Mouse (Mus musculus) stomach, embryonic 14.5 days (tissue): ENCODE results near the gene Cd300c. TPM values are rescaled to one million over a fixed set of nuclear protein-coding genes. Genes with fewer than 3 reads are reported as not detected.

Source experiments
- ATAC-seq: fragments of 200-750 bp; cut with Nextera tagmentation; 2 replicates; pipeline ENCODE4 v1.8.0; 2017; ENCODE audit warnings: low read depth, moderate TSS enrichment; ENCODE audit not compliant: insufficient number of reproducible peaks, insufficient read depth, low FRiP score
- H3K27ac ChIP-seq: fragments of 300-500 bp; sonication (generic); 2 replicates; pipeline ENCODE4 v1.5.1; 2014; ENCODE audit warnings: mild to moderate bottlenecking, low read length, moderate library complexity, mixed read lengths
- H3K27me3 ChIP-seq: fragments of 300-500 bp; sonication (generic); 2 replicates; pipeline ENCODE4 v1.6.1; 2014; ENCODE audit warnings: low read length, control low read depth, mixed read lengths; ENCODE audit not compliant: control insufficient read depth, insufficient read depth
- H3K36me3 ChIP-seq: fragments of 300-500 bp; sonication (generic); 2 replicates; pipeline ENCODE4 v1.6.1; 2014; ENCODE audit warnings: mild to moderate bottlenecking, control low read depth, low read length, moderate library complexity, mixed read lengths; ENCODE audit not compliant: control insufficient read depth, insufficient read depth
- H3K4me1 ChIP-seq: fragments of 300-500 bp; sonication (generic); 2 replicates; pipeline ENCODE4 v1.6.1; 2014; ENCODE audit warnings: low read length, control low read depth, mixed read lengths; ENCODE audit not compliant: control insufficient read depth, insufficient read depth
- H3K4me2 ChIP-seq: fragments of 300-500 bp; sonication (generic); replicated peaks from 2 replicates; pipeline ENCODE4 v1.6.1; 2014; ENCODE audit warnings: low read depth, low read length, control low read depth
- H3K4me3 ChIP-seq: fragments of 300-500 bp; sonication (generic); 2 replicates; pipeline ENCODE4 v1.5.1; 2014; ENCODE audit warnings: low read depth, low read length, control low read depth
- H3K9ac ChIP-seq: fragments of 300-500 bp; sonication (generic); replicated peaks from 2 replicates; pipeline ENCODE4 v1.6.1; 2014; ENCODE audit warnings: low read depth, mild to moderate bottlenecking, control low read depth, low read length, moderate library complexity, mixed read lengths
- H3K9me3 ChIP-seq: fragments of 300-500 bp; sonication (generic); 2 replicates; pipeline ENCODE4 v1.6.1; 2016; ENCODE audit warnings: low read depth, low read length, control low read depth; ENCODE audit not compliant: control insufficient read depth
- WGBS: fragments of 180-500 bp; shearing (Covaris S2); extraction: QIAGEN DNeasy Blood & Tissue Kit; methylation state at CpG from one replicate; pipeline ENCODE4 v1.1.7; 2014; 5-methylcytosine and 5-hydroxymethylcytosine counted together
- polyA plus RNA-seq: library from polyadenylated mRNA; unstranded; fragments of >200 nt; fragmentation: Nextera tagmentation; extraction: Ambion mirVana; gene quantifications from 2 replicates; pipeline ENCODE4 v1.2.1, GENCODE M21; 2014

Gene Cd300c
- polyA plus RNA-seq, 1 experiment from 2014 or later, result not detected

GRCm38 (mm10) chr11:114960369-114960768, 8.6 kb downstream of the Cd300c start:
- Histone ChIP-seq H3K27ac (no peak overlapping the region), H3K9me3 (no peaks in the 10 kb centered on the region), H3K36me3 (no peaks in the 10 kb centered on the region), H3K9ac (no peak overlapping the region), H3K4me3 (no peak overlapping the region), H3K4me1 (no peaks in the 10 kb centered on the region), H3K4me2 (no peak overlapping the region), H3K27me3 (no peaks in the 10 kb centered on the region)
- no peak for ATAC-seq
- WGBS, result 91% methylated on average over 1 of the region's 1 CpGs

GRCm38 (mm10) chr11:114934144-114934543, 34.8 kb downstream of the Cd300c start, which contains the start of gene Cd300lb:
TSS of gene Cd300lb (minus strand) at chr11:114934386.
- ATAC-seq, result no peak
- Histone ChIP-seq H3K9me3 (no peaks in the 10 kb centered on the region), H3K4me3 (no peak within 1 kb of the TSS), H3K27me3 (no peaks in the 10 kb centered on the region), H3K9ac (no peak within 1 kb of the TSS), H3K27ac (no peak within 1 kb of the TSS), H3K36me3 (no peaks in the 10 kb centered on the region), H3K4me1 (no peaks in the 10 kb centered on the region), H3K4me2 (no peak within 1 kb of the TSS)
- 47% methylated on average over 6 of the region's 6 CpGs for WGBS

- no peaks in the 10 kb centered on the region for H3K9me3 ChIP-seq
- no peak overlapping the region for H3K27ac ChIP-seq
- no peak overlapping the region for H3K9ac ChIP-seq
- H3K4me3 ChIP-seq, result no peak overlapping the region
- H3K36me3 ChIP-seq, result no peaks in the 10 kb centered on the region
- H3K4me1 ChIP-seq, result no peaks in the 10 kb centered on the region
- no peak for ATAC-seq
- H3K27me3 ChIP-seq, result no peaks in the 10 kb centered on the region
- no peak overlapping the region for H3K4me2 ChIP-seq
- WGBS, result 73% methylated on average over 4 of the region's 4 CpGs
Measured at GRCm38 (mm10) chr11:114933591-114933990, 35.4 kb downstream of the Cd300c start.

- Histone ChIP-seq H3K4me3 (no peak overlapping the region), H3K4me2 (no peak overlapping the region), H3K36me3 (no peaks in the 10 kb centered on the region), H3K27ac (no peak overlapping the region), H3K4me1 (no peaks in the 10 kb centered on the region), H3K9ac (no peak overlapping the region), H3K27me3 (no peaks in the 10 kb centered on the region), H3K9me3 (no peaks in the 10 kb centered on the region)
- 78% methylated on average over 5 of the region's 5 CpGs for WGBS
- no peak for ATAC-seq
Measured at GRCm38 (mm10) chr11:114931041-114931440, 37.9 kb downstream of the Cd300c start.

GRCm38 (mm10) chr11:114929581-114929980, 39.4 kb downstream of the Cd300c start:
- no peak for ATAC-seq
- no peaks in the 10 kb centered on the region for H3K9me3 ChIP-seq
- H3K9ac ChIP-seq, result no peak overlapping the region
- no peaks in the 10 kb centered on the region for H3K4me1 ChIP-seq
- no peak overlapping the region for H3K4me2 ChIP-seq
- no peaks in the 10 kb centered on the region for H3K27me3 ChIP-seq
- no peaks in the 10 kb centered on the region for H3K36me3 ChIP-seq
- H3K27ac ChIP-seq, result no peak overlapping the region
- H3K4me3 ChIP-seq, result no peak overlapping the region
- WGBS, result 86% methylated on average over 2 of the region's 2 CpGs

- Histone ChIP-seq H3K4me1 (no peaks in the 10 kb centered on the region), H3K9ac (no peak overlapping the region), H3K9me3 (peaks cover 2% of the 10 kb centered on the region; the same call in 1 of the 2 replicates), H3K27ac (no peak overlapping the region), H3K4me3 (no peak overlapping the region), H3K36me3 (no peaks in the 10 kb centered on the region), H3K4me2 (no peak overlapping the region), H3K27me3 (no peaks in the 10 kb centered on the region)
- no peak for ATAC-seq
- 78% methylated on average over 4 of the region's 4 CpGs for WGBS
Measured at GRCm38 (mm10) chr11:114923961-114924360, 45.0 kb downstream of the Cd300c start.

GRCm38 (mm10) chr11:114922439-114922838, 46.5 kb downstream of the Cd300c start:
- Histone ChIP-seq H3K36me3 (no peaks in the 10 kb centered on the region), H3K27me3 (no peaks in the 10 kb centered on the region), H3K9ac (no peak overlapping the region), H3K4me2 (no peak overlapping the region), H3K9me3 (peaks cover 2% of the 10 kb centered on the region; the same call in 1 of the 2 replicates), H3K4me3 (no peak overlapping the region), H3K4me1 (no peaks in the 10 kb centered on the region), H3K27ac (no peak overlapping the region)
- 76% methylated on average over 4 of the region's 4 CpGs for WGBS
- ATAC-seq, result no peak

- H3K4me3 ChIP-seq, result no peak overlapping the region
- no peaks in the 10 kb centered on the region for H3K27me3 ChIP-seq
- 74% methylated on average over 6 of the region's 6 CpGs for WGBS
- H3K9me3 ChIP-seq, result peaks cover 2% of the 10 kb centered on the region; the same call in 1 of the 2 replicates
- H3K27ac ChIP-seq, result no peak overlapping the region
- no peak for ATAC-seq
- no peaks in the 10 kb centered on the region for H3K36me3 ChIP-seq
- no peaks in the 10 kb centered on the region for H3K4me1 ChIP-seq
- no peak overlapping the region for H3K9ac ChIP-seq
- H3K4me2 ChIP-seq, result no peak overlapping the region
Measured at GRCm38 (mm10) chr11:114917120-114917519, 51.8 kb downstream of the Cd300c start.

- Histone ChIP-seq H3K27me3 (no peaks in the 10 kb centered on the region), H3K27ac (no peak overlapping the region), H3K36me3 (no peaks in the 10 kb centered on the region), H3K9me3 (peaks cover 2% of the 10 kb centered on the region; the same call in 1 of the 2 replicates), H3K4me1 (no peaks in the 10 kb centered on the region), H3K9ac (no peak overlapping the region), H3K4me2 (no peak overlapping the region), H3K4me3 (no peak overlapping the region)
- 36% methylated on average over 7 of the region's 7 CpGs for WGBS
- no peak for ATAC-seq
Measured at GRCm38 (mm10) chr11:114914978-114915377, 54.0 kb downstream of the Cd300c start.
